Mouse (Mus musculus): Measurements from ENCODE around the gene Fars2. TPM values are rescaled to one million over a fixed set of nuclear protein-coding genes. Genes with fewer than 3 reads are reported as not detected.

Gene Fars2
- polyA plus RNA-seq, 1 experiment from 2014 or later, result 24.6 TPM

DNA sequence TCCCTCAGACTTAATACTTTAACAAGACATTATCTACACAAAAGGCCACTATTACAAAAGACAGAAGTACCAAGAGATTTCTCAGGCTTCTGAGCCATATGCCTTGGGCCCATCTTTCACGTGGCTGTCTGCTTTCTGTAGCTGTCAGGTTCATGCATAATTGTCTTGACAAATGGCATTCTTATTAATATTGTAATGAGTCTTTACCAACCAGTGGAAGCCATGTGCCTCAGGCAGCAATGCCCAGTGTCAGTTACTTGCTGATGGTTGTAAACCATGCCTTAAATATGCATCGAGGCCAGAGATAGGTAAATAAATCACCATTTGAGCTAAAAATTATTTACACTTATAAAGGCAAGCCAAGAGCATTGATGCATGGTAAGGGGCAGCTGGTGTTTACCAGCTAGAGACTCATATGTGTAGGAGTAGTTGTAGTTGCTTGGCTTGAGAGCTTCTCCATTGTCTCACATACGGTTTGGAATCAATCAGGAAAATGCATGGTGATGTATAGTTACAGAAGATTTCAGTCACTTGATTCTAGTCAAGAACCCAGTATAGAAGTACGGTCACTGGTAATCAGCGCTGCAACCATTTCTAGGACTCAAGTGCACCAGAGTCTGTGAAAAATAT, 76.4 kb downstream of the Fars2 start:
- H3K4me1 ChIP-seq, result no peaks in the 10 kb centered on the region
- no peak overlapping the region for H3K4me3 ChIP-seq (replicated peaks)
- no peak for ATAC-seq (ENCODE audit: low FRiP score)
- no peaks in the 10 kb centered on the region for H3K9me3 ChIP-seq (replicated peaks)
- 48% methylated on average over 5 of the region's 5 CpGs for WGBS
- no peak overlapping the region for H3K4me2 ChIP-seq
- H3K9ac ChIP-seq (replicated peaks), result no peak overlapping the region
- H3K27me3 ChIP-seq (replicated peaks), result no peaks in the 10 kb centered on the region
- no peaks in the 10 kb centered on the region for H3K36me3 ChIP-seq
- no peak overlapping the region for H3K27ac ChIP-seq (replicated peaks)

DNA sequence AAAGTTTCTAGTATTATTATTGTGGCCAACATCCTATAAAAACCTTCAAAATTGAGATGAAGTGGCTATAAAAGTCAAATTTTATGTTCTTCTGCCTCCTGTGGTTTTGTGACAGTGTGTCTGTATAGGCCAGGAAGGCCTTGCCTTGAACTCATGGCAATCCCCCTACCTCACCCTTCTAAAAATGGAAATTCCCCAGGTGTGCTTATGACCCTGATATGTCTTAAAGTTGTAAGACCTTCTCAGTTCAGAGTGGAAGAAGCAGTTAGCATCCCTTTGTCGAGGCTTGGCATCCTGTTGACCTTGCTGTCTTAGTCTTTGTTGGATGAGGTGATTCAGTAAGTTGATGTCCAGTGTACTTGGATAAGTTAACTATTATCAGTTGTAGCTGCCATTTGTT, 82.1 kb downstream of the Fars2 start:
- Histone ChIP-seq H3K36me3 (no peaks in the 10 kb centered on the region), H3K9ac (replicated peaks) (no peak overlapping the region), H3K27ac (replicated peaks) (no peak overlapping the region), H3K4me1 (no peaks in the 10 kb centered on the region), H3K4me3 (replicated peaks) (no peak overlapping the region), H3K4me2 (no peak overlapping the region), H3K9me3 (replicated peaks) (no peaks in the 10 kb centered on the region), H3K27me3 (replicated peaks) (no peaks in the 10 kb centered on the region)
- WGBS, result 98% methylated on average over 1 of the region's 1 CpGs
- ATAC-seq (ENCODE audit: low FRiP score), result no peak

DNA sequence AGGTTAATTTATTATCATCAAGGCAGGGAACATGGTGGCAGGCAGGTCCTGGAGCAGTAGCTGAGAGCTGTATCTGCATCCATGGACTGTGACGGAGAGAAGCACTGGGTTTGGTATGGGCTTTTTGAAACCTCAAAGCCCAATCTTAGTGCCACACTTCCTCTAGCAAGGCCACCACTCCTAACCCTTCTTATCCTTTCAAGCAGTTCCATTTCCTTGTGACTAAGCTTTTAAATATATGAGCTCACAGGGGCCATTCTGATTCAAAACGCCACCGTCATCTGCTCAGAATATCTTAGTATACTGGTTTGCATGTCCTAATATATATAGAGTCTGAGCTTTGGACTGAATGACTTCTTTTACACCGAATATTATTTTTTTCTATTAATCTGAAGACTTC, 83.2 kb downstream of the Fars2 start:
- H3K36me3 ChIP-seq, result no peaks in the 10 kb centered on the region
- no peaks in the 10 kb centered on the region for H3K9me3 ChIP-seq (replicated peaks)
- no peak for ATAC-seq (ENCODE audit: low FRiP score)
- no peaks in the 10 kb centered on the region for H3K4me1 ChIP-seq
- no peak overlapping the region for H3K27ac ChIP-seq (replicated peaks)
- WGBS, result 86% methylated on average over 4 of the region's 4 CpGs
- H3K9ac ChIP-seq (replicated peaks), result no peak overlapping the region
- H3K4me2 ChIP-seq, result no peak overlapping the region
- H3K4me3 ChIP-seq (replicated peaks), result no peak overlapping the region
- no peaks in the 10 kb centered on the region for H3K27me3 ChIP-seq (replicated peaks)

DNA sequence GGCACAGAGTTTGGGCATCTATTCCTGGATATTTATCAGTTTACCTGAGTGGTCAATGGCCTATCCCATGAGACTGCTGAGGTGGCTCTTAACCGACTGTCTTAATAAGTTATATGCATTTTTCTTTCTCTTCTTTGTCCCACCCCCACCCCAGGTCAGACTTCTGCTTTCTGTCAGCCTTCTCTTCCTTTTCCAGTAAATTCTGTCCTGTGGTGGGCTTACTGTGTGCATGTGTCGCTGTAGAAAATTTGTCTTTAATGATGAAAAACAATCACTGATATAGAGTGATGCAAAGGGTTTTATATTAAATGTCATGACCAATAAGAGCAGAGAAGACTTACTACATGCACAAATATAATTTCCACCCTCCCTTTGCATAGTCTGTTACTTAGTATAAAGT, 85.3 kb downstream of the Fars2 start:
- H3K36me3 ChIP-seq, result no peaks in the 10 kb centered on the region
- ATAC-seq (ENCODE audit: low FRiP score), result no peak
- 86% methylated on average over 2 of the region's 2 CpGs for WGBS
- no peaks in the 10 kb centered on the region for H3K27me3 ChIP-seq (replicated peaks)
- H3K4me2 ChIP-seq, result no peak overlapping the region
- 0 out of 2 replicates have a peak, but pooled peaks cover 2% of the 10 kb centered on the region for H3K4me1 ChIP-seq
- H3K9ac ChIP-seq (replicated peaks), result no peak overlapping the region
- H3K27ac ChIP-seq (replicated peaks), result no peak overlapping the region
- H3K9me3 ChIP-seq (replicated peaks), result no peaks in the 10 kb centered on the region
- H3K4me3 ChIP-seq (replicated peaks), result no peak overlapping the region

DNA sequence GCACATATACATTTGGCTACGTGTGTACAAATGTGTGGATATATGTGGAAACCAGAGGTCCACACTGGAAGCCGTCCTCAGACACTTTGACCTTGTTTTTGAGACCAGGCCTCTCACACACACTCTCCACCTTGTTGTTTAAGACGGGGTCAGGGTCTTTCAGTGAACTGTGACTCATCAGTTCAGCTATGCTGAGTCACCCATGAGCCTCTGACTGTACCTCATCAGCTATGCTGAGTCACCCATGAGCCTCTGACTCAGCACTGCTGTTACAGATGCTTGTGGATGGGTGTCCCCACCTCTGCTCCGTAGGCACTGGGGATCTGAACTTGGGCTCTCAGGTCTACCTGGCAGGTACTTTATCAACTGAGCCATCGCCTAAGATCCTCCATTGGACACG, 85.8 kb downstream of the Fars2 start:
- H3K9me3 ChIP-seq (replicated peaks), result no peaks in the 10 kb centered on the region
- no peak overlapping the region for H3K4me2 ChIP-seq
- no peak for ATAC-seq (ENCODE audit: low FRiP score)
- 85% methylated on average over 6 of the region's 6 CpGs for WGBS
- no peaks in the 10 kb centered on the region for H3K36me3 ChIP-seq
- no peak overlapping the region for H3K4me3 ChIP-seq (replicated peaks)
- no peaks in the 10 kb centered on the region for H3K27me3 ChIP-seq (replicated peaks)
- no peak overlapping the region for H3K9ac ChIP-seq (replicated peaks)
- H3K27ac ChIP-seq (replicated peaks), result no peak overlapping the region
- 0 out of 2 replicates have a peak, but pooled peaks cover 2% of the 10 kb centered on the region for H3K4me1 ChIP-seq

DNA sequence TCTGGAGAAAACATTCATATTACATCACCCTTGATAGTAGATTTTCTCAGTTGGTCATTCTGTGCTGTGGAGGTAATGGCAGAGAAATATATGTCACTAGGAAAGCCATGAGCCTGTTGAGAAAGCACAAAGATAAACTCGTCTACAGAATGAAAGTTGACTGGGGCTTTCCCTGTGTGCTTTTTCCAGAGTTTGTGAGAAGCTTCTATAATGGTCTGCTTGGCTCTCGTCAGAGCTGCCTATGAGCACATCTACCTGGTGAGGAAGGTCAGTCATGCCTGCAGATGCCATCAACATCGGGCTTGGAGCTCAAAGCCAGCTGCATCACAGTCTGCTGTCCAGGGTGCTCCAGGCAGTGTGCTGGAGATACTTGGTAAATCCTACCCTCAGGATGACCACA, 87.1 kb downstream of the Fars2 start:
- Histone ChIP-seq H3K27me3 (replicated peaks) (no peaks in the 10 kb centered on the region), H3K9me3 (replicated peaks) (no peaks in the 10 kb centered on the region), H3K36me3 (no peaks in the 10 kb centered on the region), H3K9ac (replicated peaks) (no peak overlapping the region), H3K27ac (replicated peaks) (no peak overlapping the region), H3K4me2 (no peak overlapping the region), H3K4me3 (replicated peaks) (no peak overlapping the region), H3K4me1 (0 out of 2 replicates have a peak, but pooled peaks cover 2% of the 10 kb centered on the region)
- 95% methylated on average over 3 of the region's 3 CpGs for WGBS
- ATAC-seq (ENCODE audit: low FRiP score), result no peak

DNA sequence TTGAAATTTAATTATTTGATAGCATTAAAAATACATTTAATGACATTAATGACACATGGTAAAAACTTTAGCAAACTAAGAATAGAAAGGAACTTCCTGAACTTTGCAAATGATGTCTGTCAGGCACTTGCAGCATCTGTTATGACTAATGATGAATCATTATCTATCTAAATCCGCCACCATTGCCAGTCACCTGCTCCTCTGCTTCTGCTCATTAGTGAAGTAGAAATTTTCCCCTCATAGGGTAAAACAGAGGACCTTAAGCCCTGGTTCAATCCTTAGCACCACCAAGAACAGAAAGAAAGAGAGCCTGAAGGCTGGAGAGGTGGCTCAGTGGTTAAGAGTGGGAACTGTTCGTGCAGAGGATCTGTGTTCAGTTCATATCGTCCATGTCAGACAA, 93.8 kb downstream of the Fars2 start:
- WGBS, result 83% methylated on average over 3 of the region's 3 CpGs

DNA sequence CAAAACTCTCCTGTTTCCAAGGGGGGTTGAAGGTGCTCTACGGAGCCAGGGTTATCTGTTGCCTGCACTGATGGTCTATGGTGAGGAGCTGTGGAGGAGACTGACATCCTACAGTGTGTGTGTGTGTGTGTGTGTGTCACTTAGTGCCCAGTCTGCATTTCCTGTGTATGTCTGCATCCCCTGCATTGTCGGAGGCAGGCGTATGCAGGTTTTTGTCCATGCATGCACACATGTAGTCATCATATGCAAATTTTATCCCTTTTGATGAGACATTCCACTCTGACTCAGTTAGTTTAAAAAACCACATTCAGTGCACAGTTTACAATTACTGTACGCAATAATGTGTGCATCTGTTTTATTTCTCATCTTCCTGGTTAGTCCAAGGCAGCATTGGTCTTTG, 96.8 kb downstream of the Fars2 start:
- H3K4me1 ChIP-seq, result no peaks in the 10 kb centered on the region
- no peak overlapping the region for H3K4me2 ChIP-seq
- no peaks in the 10 kb centered on the region for H3K9me3 ChIP-seq (replicated peaks)
- no peak overlapping the region for H3K27ac ChIP-seq (replicated peaks)
- ATAC-seq (ENCODE audit: low FRiP score), result no peak
- 88% methylated on average over 4 of the region's 4 CpGs for WGBS
- no peak overlapping the region for H3K9ac ChIP-seq (replicated peaks)
- no peaks in the 10 kb centered on the region for H3K36me3 ChIP-seq
- H3K27me3 ChIP-seq (replicated peaks), result no peaks in the 10 kb centered on the region
- H3K4me3 ChIP-seq (replicated peaks), result no peak overlapping the region

More for the DNA sequence above, 93.8 kb downstream of the Fars2 start:
- Histone ChIP-seq H3K4me2 (no peak overlapping the region), H3K9ac (replicated peaks) (no peak overlapping the region), H3K4me3 (replicated peaks) (no peak overlapping the region), H3K27ac (replicated peaks) (no peak overlapping the region), H3K9me3 (replicated peaks) (no peaks in the 10 kb centered on the region), H3K4me1 (0 out of 2 replicates have a peak, but pooled peaks cover 2% of the 10 kb centered on the region), H3K36me3 (no peaks in the 10 kb centered on the region), H3K27me3 (replicated peaks) (no peaks in the 10 kb centered on the region)
- ATAC-seq (ENCODE audit: low FRiP score), result no peak

DNA sequence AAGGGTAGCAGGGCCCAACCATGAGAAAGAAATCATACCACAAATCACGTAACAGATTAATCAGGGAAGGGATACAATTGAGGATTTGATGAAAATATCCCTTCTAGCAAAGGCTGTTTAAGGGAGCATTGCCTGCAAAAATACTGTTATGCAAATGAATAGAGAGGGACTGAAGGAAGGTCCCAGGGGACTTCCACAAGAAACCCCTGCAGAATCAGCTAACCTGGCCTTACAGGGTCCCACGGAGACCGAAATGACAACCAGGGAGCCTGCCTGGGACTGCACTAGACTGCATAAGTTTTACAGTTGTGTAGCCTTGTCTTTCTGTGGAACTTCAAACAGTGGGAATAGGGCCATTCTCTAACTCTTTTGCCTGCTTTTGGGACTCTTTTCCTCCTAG, 98.8 kb downstream of the Fars2 start:
- Histone ChIP-seq H3K27me3 (replicated peaks) (no peaks in the 10 kb centered on the region), H3K4me1 (no peaks in the 10 kb centered on the region), H3K9me3 (replicated peaks) (no peaks in the 10 kb centered on the region), H3K36me3 (no peaks in the 10 kb centered on the region), H3K4me3 (replicated peaks) (no peak overlapping the region), H3K9ac (replicated peaks) (no peak overlapping the region), H3K27ac (replicated peaks) (no peak overlapping the region), H3K4me2 (no peak overlapping the region)
- no peak for ATAC-seq (ENCODE audit: low FRiP score)
- WGBS, result 96% methylated on average over 3 of the region's 3 CpGs

DNA sequence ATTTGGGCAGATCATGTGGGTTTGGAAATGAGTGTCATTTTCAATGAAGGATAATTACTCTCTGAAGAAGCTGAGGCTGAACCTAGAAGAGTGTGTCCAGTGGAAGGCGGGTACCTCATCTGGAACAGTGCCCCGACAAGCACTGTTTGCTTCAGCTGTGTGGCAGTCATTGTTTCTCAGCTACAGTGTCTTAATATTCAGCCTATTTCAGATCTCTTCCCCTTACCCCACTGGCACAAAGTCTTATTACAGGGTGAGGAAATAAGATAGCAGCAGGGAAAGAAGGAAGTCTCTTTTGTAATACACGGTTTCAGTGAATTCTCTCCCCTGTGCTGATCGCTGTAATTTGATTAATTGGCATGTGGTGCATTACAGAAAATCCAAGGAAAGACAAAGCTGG, 101.1 kb downstream of the Fars2 start:
- H3K27ac ChIP-seq (replicated peaks), result no peak overlapping the region

DNA sequence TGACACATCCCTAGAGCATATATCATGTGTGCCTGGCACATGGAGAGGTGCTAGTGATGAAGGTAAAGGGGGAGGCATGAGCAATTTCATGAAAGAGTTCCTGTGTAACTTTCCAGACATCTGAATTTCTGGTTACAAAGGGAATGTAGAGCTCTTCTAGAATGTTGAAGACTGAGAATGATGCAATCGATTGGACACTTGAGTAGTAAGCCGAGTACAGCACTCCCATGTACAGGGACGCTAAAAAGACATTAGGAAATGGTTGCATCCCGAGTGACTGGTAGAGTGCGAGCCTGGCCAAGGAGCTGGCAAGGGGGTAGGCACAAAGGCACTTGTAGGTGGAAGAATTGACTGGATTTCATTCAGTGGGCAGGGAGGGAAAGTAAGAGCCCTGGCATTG, 102.3 kb downstream of the Fars2 start:
- H3K9me3 ChIP-seq (replicated peaks), result no peaks in the 10 kb centered on the region
- no peak overlapping the region for H3K4me3 ChIP-seq (replicated peaks)
- no peak overlapping the region for H3K4me2 ChIP-seq
- H3K27me3 ChIP-seq (replicated peaks), result no peaks in the 10 kb centered on the region
- no peak overlapping the region for H3K27ac ChIP-seq (replicated peaks)
- H3K9ac ChIP-seq (replicated peaks), result no peak overlapping the region
- H3K4me1 ChIP-seq, result no peaks in the 10 kb centered on the region
- H3K36me3 ChIP-seq, result no peaks in the 10 kb centered on the region
- no peak for ATAC-seq (ENCODE audit: low FRiP score)
- WGBS, result 90% methylated on average over 5 of the region's 5 CpGs

More for the DNA sequence above, 101.1 kb downstream of the Fars2 start:
- ATAC-seq (ENCODE audit: low FRiP score), result no peak
- WGBS, result 59% methylated on average over 4 of the region's 4 CpGs
- Histone ChIP-seq H3K4me3 (replicated peaks) (no peak overlapping the region), H3K9me3 (replicated peaks) (no peaks in the 10 kb centered on the region), H3K36me3 (no peaks in the 10 kb centered on the region), H3K4me1 (no peaks in the 10 kb centered on the region), H3K9ac (replicated peaks) (no peak overlapping the region), H3K27me3 (replicated peaks) (no peaks in the 10 kb centered on the region), H3K4me2 (no peak overlapping the region)

DNA sequence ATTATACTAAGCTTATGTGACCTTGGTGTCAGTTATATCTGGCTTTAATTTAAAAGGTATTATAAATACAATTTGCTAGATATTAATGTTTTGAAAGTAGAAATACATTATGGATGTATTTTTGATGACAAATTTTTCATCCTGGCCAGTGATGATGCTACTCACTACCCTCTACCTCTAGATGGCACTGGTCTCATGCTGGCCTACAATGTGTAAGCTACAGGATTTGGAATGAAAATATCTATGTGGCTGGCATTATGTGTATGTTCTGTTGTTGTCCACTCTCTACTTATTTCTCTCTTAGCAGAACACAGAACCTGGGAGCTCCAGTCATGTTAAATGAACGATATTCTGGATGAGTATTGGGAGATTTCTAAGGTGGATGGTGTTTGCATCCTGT, 104.7 kb downstream of the Fars2 start:
- WGBS, result 94% methylated on average over 1 of the region's 1 CpGs
- Histone ChIP-seq H3K4me2 (no peak overlapping the region), H3K4me1 (no peaks in the 10 kb centered on the region), H3K4me3 (replicated peaks) (no peak overlapping the region), H3K9me3 (replicated peaks) (no peaks in the 10 kb centered on the region), H3K27me3 (replicated peaks) (no peaks in the 10 kb centered on the region), H3K36me3 (no peaks in the 10 kb centered on the region), H3K27ac (replicated peaks) (no peak overlapping the region), H3K9ac (replicated peaks) (no peak overlapping the region)
- 0 out of 2 replicates have a peak, but pooled peaks have one; percentile 63 for ATAC-seq (ENCODE audit: low FRiP score)

DNA sequence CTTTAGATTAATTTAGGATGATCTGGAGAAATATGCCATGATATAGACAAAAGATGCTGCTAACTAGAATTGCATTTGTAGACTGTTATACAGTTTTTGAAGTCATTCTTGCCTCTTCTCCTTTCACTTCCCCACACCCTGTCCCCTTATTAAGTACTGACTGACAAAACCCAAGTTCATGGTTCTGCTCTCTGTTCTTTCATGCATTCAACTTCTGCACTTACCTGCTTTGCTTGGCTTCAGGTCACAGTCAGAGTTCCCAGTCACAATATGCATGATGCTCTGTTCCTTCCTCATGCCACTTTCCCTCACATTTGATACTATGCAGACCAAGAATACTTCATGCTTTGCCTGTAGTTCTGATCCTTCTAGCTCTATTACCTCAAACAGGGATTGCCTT, 105.5 kb downstream of the Fars2 start:
- no peak overlapping the region for H3K9ac ChIP-seq (replicated peaks)
- ATAC-seq (ENCODE audit: low FRiP score), result no peak

More for the DNA sequence above, 105.5 kb downstream of the Fars2 start:
- Histone ChIP-seq H3K36me3 (no peaks in the 10 kb centered on the region), H3K4me1 (no peaks in the 10 kb centered on the region), H3K4me2 (no peak overlapping the region), H3K9me3 (replicated peaks) (no peaks in the 10 kb centered on the region), H3K27ac (replicated peaks) (no peak overlapping the region), H3K27me3 (replicated peaks) (no peaks in the 10 kb centered on the region), H3K4me3 (replicated peaks) (no peak overlapping the region)
